Mouse (Mus musculus): ENCODE data around the gene Xlr5c. TPM values are rescaled to one million over a fixed set of nuclear protein-coding genes. Genes with fewer than 3 reads are reported as not detected.
"Not testable (repeated sequence)": the region's sequence is repeated elsewhere in the genome, so short reads cannot be mapped to it uniquely, and the experiment has no call there.

The Xlr5c gene
- not detected in 2 replicates for polyA plus RNA-seq (2015; fragmentation: Nextera tagmentation; extraction: Ambion mirVana)

GRCm38 (mm10) chrX:73292876-73293275 lies at the start of gene Xlr5c, which contains the start of gene Xlr5a:
Gene Xlr5c (minus strand): TSS chrX:73292976.
Gene Xlr5a (minus strand): TSS chrX:73292976.
- not testable (repeated sequence) for H3K4me2 ChIP-seq (ENCODE audit: low read length); H3K4me1 ChIP-seq (ENCODE audit: control insufficient read depth, insufficient read depth, low read length); H3K27ac ChIP-seq (ENCODE audit: low read length); ATAC-seq; H3K4me3 ChIP-seq (ENCODE audit: low read depth, low read length); H3K9ac ChIP-seq (ENCODE audit: low read depth, low read length); H3K27me3 ChIP-seq (ENCODE audit: control insufficient read depth, insufficient read depth, low read depth, low read length); H3K36me3 ChIP-seq (ENCODE audit: control insufficient read depth, insufficient read depth, low read length); H3K9me3 ChIP-seq (replicated peaks; ENCODE audit: control insufficient read depth, low read length, poor library complexity, severe bottlenecking)
- WGBS, result 79% methylated on average over 11 of the region's 17 CpGs

- Histone ChIP-seq H3K9ac (ENCODE audit: low read depth, low read length) (peak within 1 kb of the TSS; percentile 78), H3K27me3 (ENCODE audit: control insufficient read depth, insufficient read depth, low read depth, low read length) (no peaks in the 10 kb centered on the region), H3K9me3 (replicated peaks; ENCODE audit: control insufficient read depth, low read length, poor library complexity, severe bottlenecking) (no peaks in the 10 kb centered on the region), H3K27ac (ENCODE audit: low read length) (peak within 1 kb of the TSS; percentile 80), H3K4me2 (ENCODE audit: low read length) (peak within 1 kb of the TSS; percentile 54), H3K4me1 (ENCODE audit: control insufficient read depth, insufficient read depth, low read length) (peaks cover 11% of the 10 kb centered on the region), H3K36me3 (ENCODE audit: control insufficient read depth, insufficient read depth, low read length) (no peaks in the 10 kb centered on the region), H3K4me3 (ENCODE audit: low read depth, low read length) (peak within 1 kb of the TSS; percentile 57)
- peak; percentile 97 for ATAC-seq
- WGBS, result 21% methylated on average over 37 of the region's 37 CpGs
Measured at GRCm38 (mm10) chrX:73342483-73342895, 49.7 kb upstream of the Xlr5c start, which contains the start of gene Zfp275. Gene Zfp275 (plus strand): TSS chrX:73342621.

GRCm38 (mm10) chrX:73342068-73342467 lies 49.3 kb upstream of the Xlr5c start:
- Histone ChIP-seq H3K27ac (ENCODE audit: low read length) (peak overlapping the region; percentile 80; the same call in 1 of the 2 replicates), H3K9me3 (replicated peaks; ENCODE audit: control insufficient read depth, low read length, poor library complexity, severe bottlenecking) (no peaks in the 10 kb centered on the region), H3K9ac (ENCODE audit: low read depth, low read length) (peak overlapping the region; percentile 78), H3K36me3 (ENCODE audit: control insufficient read depth, insufficient read depth, low read length) (no peaks in the 10 kb centered on the region), H3K4me1 (ENCODE audit: control insufficient read depth, insufficient read depth, low read length) (peaks cover 11% of the 10 kb centered on the region), H3K4me2 (ENCODE audit: low read length) (peak overlapping the region; percentile 54), H3K4me3 (ENCODE audit: low read depth, low read length) (peak overlapping the region; percentile 57), H3K27me3 (ENCODE audit: control insufficient read depth, insufficient read depth, low read depth, low read length) (no peaks in the 10 kb centered on the region)
- 29% methylated on average over 3 of the region's 3 CpGs for WGBS
- ATAC-seq, result peak; percentile 53; the same call in 1 of the 2 replicates

GRCm38 (mm10) chrX:73341473-73341872 lies 48.7 kb upstream of the Xlr5c start:
- Histone ChIP-seq H3K9ac (ENCODE audit: low read depth, low read length) (no peak overlapping the region), H3K4me3 (ENCODE audit: low read depth, low read length) (no peak overlapping the region), H3K36me3 (ENCODE audit: control insufficient read depth, insufficient read depth, low read length) (no peaks in the 10 kb centered on the region), H3K4me2 (ENCODE audit: low read length) (no peak overlapping the region), H3K27me3 (ENCODE audit: control insufficient read depth, insufficient read depth, low read depth, low read length) (no peaks in the 10 kb centered on the region), H3K4me1 (ENCODE audit: control insufficient read depth, insufficient read depth, low read length) (peaks cover 11% of the 10 kb centered on the region), H3K9me3 (replicated peaks; ENCODE audit: control insufficient read depth, low read length, poor library complexity, severe bottlenecking) (no peaks in the 10 kb centered on the region), H3K27ac (ENCODE audit: low read length) (no peak overlapping the region)
- no peak for ATAC-seq
- WGBS, result 78% methylated on average over 1 of the region's 1 CpGs

- H3K4me1 ChIP-seq (ENCODE audit: control insufficient read depth, insufficient read depth, low read length), result no peaks in the 10 kb centered on the region
- no peaks in the 10 kb centered on the region for H3K27me3 ChIP-seq (ENCODE audit: control insufficient read depth, insufficient read depth, low read depth, low read length)
- no peak for ATAC-seq
- 88% methylated on average over 4 of the region's 4 CpGs for WGBS
- no peak within 1 kb of the TSS for H3K27ac ChIP-seq (ENCODE audit: low read length)
- no peak within 1 kb of the TSS for H3K4me2 ChIP-seq (ENCODE audit: low read length)
- no peak within 1 kb of the TSS for H3K4me3 ChIP-seq (ENCODE audit: low read depth, low read length)
- H3K9me3 ChIP-seq (replicated peaks; ENCODE audit: control insufficient read depth, low read length, poor library complexity, severe bottlenecking), result no peaks in the 10 kb centered on the region
- no peak within 1 kb of the TSS for H3K9ac ChIP-seq (ENCODE audit: low read depth, low read length)
- no peaks in the 10 kb centered on the region for H3K36me3 ChIP-seq (ENCODE audit: control insufficient read depth, insufficient read depth, low read length)
Measured at GRCm38 (mm10) chrX:73336740-73337139, 44.0 kb upstream of the Xlr5c start, which contains the start of gene Gm45015. Gene Gm45015 (minus strand): TSS chrX:73336840.

- no peaks in the 10 kb centered on the region for H3K4me1 ChIP-seq (ENCODE audit: control insufficient read depth, insufficient read depth, low read length)
- peak; percentile 51; the same call in 1 of the 2 replicates for ATAC-seq
Measured at GRCm38 (mm10) chrX:73333548-73333947, 40.8 kb upstream of the Xlr5c start.

GRCm38 (mm10) chrX:73327215-73327614 lies 34.4 kb upstream of the Xlr5c start:
- no peak overlapping the region for H3K9ac ChIP-seq (ENCODE audit: low read depth, low read length)
- ATAC-seq, result no peak
- no peaks in the 10 kb centered on the region for H3K9me3 ChIP-seq (replicated peaks; ENCODE audit: control insufficient read depth, low read length, poor library complexity, severe bottlenecking)
- no peak overlapping the region for H3K4me2 ChIP-seq (ENCODE audit: low read length)
- H3K4me3 ChIP-seq (ENCODE audit: low read depth, low read length), result no peak overlapping the region
- no peaks in the 10 kb centered on the region for H3K4me1 ChIP-seq (ENCODE audit: control insufficient read depth, insufficient read depth, low read length)
- H3K36me3 ChIP-seq (ENCODE audit: control insufficient read depth, insufficient read depth, low read length), result no peaks in the 10 kb centered on the region
- WGBS, result 73% methylated on average over 2 of the region's 2 CpGs
- no peak overlapping the region for H3K27ac ChIP-seq (ENCODE audit: low read length)
- H3K27me3 ChIP-seq (ENCODE audit: control insufficient read depth, insufficient read depth, low read depth, low read length), result no peaks in the 10 kb centered on the region

More at GRCm38 (mm10) chrX:73333548-73333947, 40.8 kb upstream of the Xlr5c start:
- Histone ChIP-seq H3K4me2 (ENCODE audit: low read length) (no peak overlapping the region), H3K4me3 (ENCODE audit: low read depth, low read length) (no peak overlapping the region), H3K27me3 (ENCODE audit: control insufficient read depth, insufficient read depth, low read depth, low read length) (no peaks in the 10 kb centered on the region), H3K9me3 (replicated peaks; ENCODE audit: control insufficient read depth, low read length, poor library complexity, severe bottlenecking) (no peaks in the 10 kb centered on the region), H3K9ac (ENCODE audit: low read depth, low read length) (no peak overlapping the region), H3K27ac (ENCODE audit: low read length) (no peak overlapping the region), H3K36me3 (ENCODE audit: control insufficient read depth, insufficient read depth, low read length) (no peaks in the 10 kb centered on the region)

GRCm38 (mm10) chrX:73321029-73321428 lies 28.3 kb upstream of the Xlr5c start:
- Histone ChIP-seq H3K4me3 (ENCODE audit: low read depth, low read length) (no peak overlapping the region), H3K27me3 (ENCODE audit: control insufficient read depth, insufficient read depth, low read depth, low read length) (no peaks in the 10 kb centered on the region), H3K9ac (ENCODE audit: low read depth, low read length) (no peak overlapping the region), H3K27ac (ENCODE audit: low read length) (no peak overlapping the region), H3K9me3 (replicated peaks; ENCODE audit: control insufficient read depth, low read length, poor library complexity, severe bottlenecking) (no peaks in the 10 kb centered on the region), H3K4me1 (ENCODE audit: control insufficient read depth, insufficient read depth, low read length) (no peaks in the 10 kb centered on the region), H3K36me3 (ENCODE audit: control insufficient read depth, insufficient read depth, low read length) (no peaks in the 10 kb centered on the region), H3K4me2 (ENCODE audit: low read length) (no peak overlapping the region)
- WGBS, result 81% methylated on average over 3 of the region's 3 CpGs
- ATAC-seq, result no peak

- no peak overlapping the region for H3K9ac ChIP-seq (ENCODE audit: low read depth, low read length)
- H3K4me3 ChIP-seq (ENCODE audit: low read depth, low read length), result no peak overlapping the region
- no peaks in the 10 kb centered on the region for H3K36me3 ChIP-seq (ENCODE audit: control insufficient read depth, insufficient read depth, low read length)
- no peaks in the 10 kb centered on the region for H3K27me3 ChIP-seq (ENCODE audit: control insufficient read depth, insufficient read depth, low read depth, low read length)
- H3K4me1 ChIP-seq (ENCODE audit: control insufficient read depth, insufficient read depth, low read length), result no peaks in the 10 kb centered on the region
- 42% methylated on average over 3 of the region's 3 CpGs for WGBS
- no peak for ATAC-seq
- no peak overlapping the region for H3K4me2 ChIP-seq (ENCODE audit: low read length)
- H3K9me3 ChIP-seq (replicated peaks; ENCODE audit: control insufficient read depth, low read length, poor library complexity, severe bottlenecking), result no peaks in the 10 kb centered on the region
- H3K27ac ChIP-seq (ENCODE audit: low read length), result no peak overlapping the region
Measured at GRCm38 (mm10) chrX:73312522-73312921, 19.7 kb upstream of the Xlr5c start.

Data from midbrain, embryonic 16.5 days (tissue).